Mouse (Mus musculus) hindbrain, embryonic 14.5 days (tissue): ENCODE results near the gene Ppp3cb. TPM values are rescaled to one million over a fixed set of nuclear protein-coding genes. Genes with fewer than 3 reads are reported as not detected.
A peak's percentile ranks its signal among the peaks of the same experiment; 100 is the strongest.
"Not testable (repeated sequence)": the region's sequence is repeated elsewhere in the genome, so short reads cannot be mapped to it uniquely, and the experiment has no call there.

Experiments used
- ATAC-seq: fragments of 200-750 bp; cut with Nextera tagmentation; 2 replicates; pipeline ENCODE4 v1.8.0; 2017; ENCODE audit warnings: moderate number of reproducible peaks, mild to moderate bottlenecking, moderate TSS enrichment, moderate library complexity; ENCODE audit not compliant: low FRiP score
- DNase-seq: peaks from one replicate; pipeline ENCODE4 v3.0.0-alpha.2; 2015; ENCODE audit warnings: low spot score
- H3K27ac ChIP-seq: fragments of 300-500 bp; sonication (generic); 2 replicates; pipeline ENCODE4 v1.5.1; 2014; ENCODE audit warnings: mild to moderate bottlenecking, moderate library complexity
- H3K27me3 ChIP-seq: fragments of 300-500 bp; sonication (generic); 2 replicates; pipeline ENCODE4 v1.6.1; 2014; ENCODE audit warnings: mild to moderate bottlenecking, low read length, mixed read lengths; ENCODE audit not compliant: control insufficient read depth, insufficient read depth
- H3K36me3 ChIP-seq: fragments of 300-500 bp; sonication (generic); replicated peaks from 2 replicates; pipeline ENCODE4 v1.6.1; 2014; ENCODE audit not compliant: control insufficient read depth, insufficient read depth
- H3K4me1 ChIP-seq: fragments of 300-500 bp; sonication (generic); replicated peaks from 2 replicates; pipeline ENCODE4 v1.6.1; 2014; ENCODE audit warnings: antibody characterized with exemption, low read length, mixed read lengths; ENCODE audit not compliant: control insufficient read depth, insufficient read depth
- H3K4me2 ChIP-seq: fragments of 300-500 bp; sonication (generic); replicated peaks from 2 replicates; pipeline ENCODE4 v1.6.1; 2014; ENCODE audit warnings: mild to moderate bottlenecking, moderate library complexity
- H3K4me3 ChIP-seq: fragments of 300-500 bp; sonication (generic); replicated peaks from 2 replicates; pipeline ENCODE4 v1.5.1; 2014; ENCODE audit warnings: mild to moderate bottlenecking, low read length
- H3K9ac ChIP-seq: fragments of 300-500 bp; sonication (generic); 2 replicates; pipeline ENCODE4 v1.6.1; 2014
- H3K9me3 ChIP-seq: fragments of 300-500 bp; sonication (generic); 2 replicates; pipeline ENCODE4 v1.6.1; 2016; ENCODE audit warnings: low read length; ENCODE audit not compliant: control insufficient read depth
- WGBS: fragments of 180-500 bp; shearing (Covaris S2); extraction: QIAGEN DNeasy Blood & Tissue Kit; methylation state at CpG from one replicate; pipeline ENCODE4 v1.1.7; 2014; 5-methylcytosine and 5-hydroxymethylcytosine counted together
- polyA plus RNA-seq: library from polyadenylated mRNA; unstranded; fragments of >200 nt; fragmentation: Nextera tagmentation; extraction: Ambion mirVana; gene quantifications from 2 replicates; pipeline ENCODE4 v1.2.1, GENCODE M21; 2014

Ppp3cb gene
- 121 and 123 TPM in 2 replicates for polyA plus RNA-seq

DNA sequence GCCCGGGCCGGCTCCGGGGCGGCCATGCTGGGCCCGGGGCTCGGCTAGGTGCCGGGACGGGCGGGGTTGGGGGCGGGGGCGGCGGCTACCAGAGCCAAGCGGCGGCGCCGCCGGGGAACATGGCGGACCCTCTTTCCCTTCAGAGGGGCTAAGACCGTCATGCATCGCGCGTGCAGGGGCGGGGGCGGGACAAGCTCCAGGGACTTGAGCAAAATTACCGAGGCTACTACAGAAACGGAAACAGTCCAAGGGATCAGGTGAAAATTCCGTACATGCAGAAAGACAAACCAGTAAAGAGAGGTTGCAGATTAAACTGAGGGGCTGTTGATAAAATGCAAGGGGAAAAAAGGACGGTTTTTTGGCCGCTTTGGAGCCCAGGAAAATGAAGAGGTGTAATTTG lies at the start of gene Ppp3cb:
TSS of gene Ppp3cb (minus strand) at position 159 of the 400 bp plus-strand sequence.
- ATAC-seq (peak; percentile 96), DNase-seq (peak; percentile 92)
- peaks cover 24% of the 10 kb centered on the region for H3K4me1 ChIP-seq
- H3K27me3 ChIP-seq = no peaks in the 10 kb centered on the region
- H3K9me3 ChIP-seq = no peaks in the 10 kb centered on the region
- under 1% methylated on average over 27 of the region's 29 CpGs for WGBS
- peak within 1 kb of the TSS; percentile 98 for H3K9ac ChIP-seq
- H3K4me3 ChIP-seq = peak within 1 kb of the TSS; percentile 96
- peaks cover 35% of the 10 kb centered on the region for H3K36me3 ChIP-seq
- peak within 1 kb of the TSS; percentile 92 for H3K27ac ChIP-seq
- peak within 1 kb of the TSS; percentile 76 for H3K4me2 ChIP-seq

DNA sequence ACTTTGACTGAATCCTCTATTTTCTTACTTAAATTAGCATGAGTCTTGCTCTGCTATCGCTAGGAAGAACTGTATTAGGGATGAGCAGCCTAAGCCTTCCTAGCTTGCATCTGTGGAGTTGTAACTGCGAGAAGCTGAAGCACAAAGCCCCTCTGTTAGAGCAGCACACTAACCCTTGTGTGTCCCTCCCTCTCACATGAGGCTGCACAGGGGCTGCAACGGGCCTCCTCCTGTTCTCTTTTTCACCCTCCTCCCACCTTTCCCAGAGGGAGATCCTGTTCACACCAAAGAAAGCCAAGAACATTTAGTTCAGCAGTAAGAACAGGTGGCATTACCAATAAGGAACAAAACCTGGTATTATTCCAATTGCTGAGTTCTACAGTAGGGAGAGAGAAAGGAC lies 49.4 kb upstream of the Ppp3cb start:
- DNase-seq = no peak
- H3K9ac ChIP-seq = no peak overlapping the region
- 0 out of 2 replicates have a peak overlapping the region, but pooled peaks have one; percentile 4 for H3K27ac ChIP-seq
- no peak for ATAC-seq
- H3K27me3 ChIP-seq = no peaks in the 10 kb centered on the region
- H3K4me3 ChIP-seq = no peak overlapping the region
- H3K4me1 ChIP-seq = no peaks in the 10 kb centered on the region
- H3K9me3 ChIP-seq = no peaks in the 10 kb centered on the region
- no peak overlapping the region for H3K4me2 ChIP-seq
- WGBS = 30% methylated on average over 3 of the region's 3 CpGs
- no peaks in the 10 kb centered on the region for H3K36me3 ChIP-seq

DNA sequence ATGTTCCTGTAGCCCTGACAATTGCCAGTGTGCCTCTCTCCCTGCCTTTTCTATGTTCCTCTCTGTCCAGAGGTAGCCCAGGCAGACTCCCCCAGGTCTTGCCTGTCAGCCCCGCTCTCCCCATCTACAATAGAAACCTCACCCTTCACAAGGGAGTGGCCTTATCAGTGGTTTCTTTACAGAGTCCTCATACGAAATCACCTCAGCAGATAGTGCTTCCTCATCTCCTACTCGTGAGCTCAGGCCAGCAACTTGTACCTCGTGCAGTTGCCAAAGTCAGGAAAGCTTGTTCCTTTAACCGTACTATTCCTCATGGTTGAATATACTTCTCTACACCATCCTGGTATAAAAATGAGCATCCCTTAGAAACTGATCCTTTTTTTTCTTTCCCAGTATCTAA lies 41.1 kb upstream of the Ppp3cb start:
- Histone ChIP-seq H3K27ac (no peak overlapping the region), H3K9ac (no peak overlapping the region), H3K36me3 (peaks cover 35% of the 10 kb centered on the region), H3K4me2 (no peak overlapping the region), H3K9me3 (no peaks in the 10 kb centered on the region), H3K27me3 (no peaks in the 10 kb centered on the region), H3K4me3 (no peak overlapping the region), H3K4me1 (no peaks in the 10 kb centered on the region)
- ATAC-seq (no peak), DNase-seq (no peak)
- 93% methylated on average over 5 of the region's 5 CpGs for WGBS

GRCm38 (mm10) chr14:20578822-20579407 lies 32.5 kb upstream of the Ppp3cb start:
- no peaks in the 10 kb centered on the region for H3K9me3 ChIP-seq
- H3K36me3 ChIP-seq = peaks cover 60% of the 10 kb centered on the region
- no peak for DNase-seq
- 68% methylated on average over 6 of the region's 6 CpGs for WGBS
- no peak overlapping the region for H3K27ac ChIP-seq
- H3K27me3 ChIP-seq = no peaks in the 10 kb centered on the region
- ATAC-seq = no peak
- no peaks in the 10 kb centered on the region for H3K4me1 ChIP-seq
- no peak overlapping the region for H3K4me2 ChIP-seq
- no peak overlapping the region for H3K9ac ChIP-seq
- no peak overlapping the region for H3K4me3 ChIP-seq

DNA sequence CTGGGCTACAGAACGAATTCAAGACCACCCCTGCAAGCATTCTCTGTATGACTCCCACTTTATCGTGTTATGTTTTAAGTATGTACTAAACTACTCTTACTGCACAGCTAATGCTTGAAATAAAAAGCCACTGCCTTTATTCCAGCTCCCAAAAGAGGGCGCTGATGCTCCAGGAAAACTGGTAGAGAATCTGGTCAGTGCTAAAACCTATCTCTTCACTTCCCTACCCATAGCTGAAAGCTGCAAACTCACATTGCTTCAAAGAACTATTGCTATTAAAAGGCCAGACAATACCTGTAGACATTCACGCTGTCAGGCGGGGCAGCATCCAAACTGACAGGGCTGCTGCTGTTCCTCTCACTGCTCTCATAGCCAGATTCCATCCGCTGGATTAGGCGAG lies 29.8 kb upstream of the Ppp3cb start:
- ATAC-seq = no peak
- 55% methylated on average over 7 of the region's 7 CpGs for WGBS

GRCm38 (mm10) chr14:20573196-20573595 lies 26.8 kb upstream of the Ppp3cb start:
- H3K4me1 ChIP-seq, H3K9me3 ChIP-seq, ATAC-seq, H3K27me3 ChIP-seq, H3K4me2 ChIP-seq, H3K4me3 ChIP-seq, H3K27ac ChIP-seq, H3K9ac ChIP-seq, DNase-seq: not testable (repeated sequence)
- H3K36me3 ChIP-seq = peaks cover 59% of the 10 kb centered on the region
- WGBS = 91% methylated on average over 3 of the region's 3 CpGs

More for the DNA sequence above, 29.8 kb upstream of the Ppp3cb start:
- DNase-seq = peak; percentile 80
- H3K27ac ChIP-seq = no peak overlapping the region
- no peaks in the 10 kb centered on the region for H3K4me1 ChIP-seq
- H3K4me3 ChIP-seq = no peak overlapping the region
- no peaks in the 10 kb centered on the region for H3K27me3 ChIP-seq
- H3K9ac ChIP-seq = no peak overlapping the region
- no peaks in the 10 kb centered on the region for H3K9me3 ChIP-seq
- peaks cover 50% of the 10 kb centered on the region for H3K36me3 ChIP-seq
- no peak overlapping the region for H3K4me2 ChIP-seq

DNA sequence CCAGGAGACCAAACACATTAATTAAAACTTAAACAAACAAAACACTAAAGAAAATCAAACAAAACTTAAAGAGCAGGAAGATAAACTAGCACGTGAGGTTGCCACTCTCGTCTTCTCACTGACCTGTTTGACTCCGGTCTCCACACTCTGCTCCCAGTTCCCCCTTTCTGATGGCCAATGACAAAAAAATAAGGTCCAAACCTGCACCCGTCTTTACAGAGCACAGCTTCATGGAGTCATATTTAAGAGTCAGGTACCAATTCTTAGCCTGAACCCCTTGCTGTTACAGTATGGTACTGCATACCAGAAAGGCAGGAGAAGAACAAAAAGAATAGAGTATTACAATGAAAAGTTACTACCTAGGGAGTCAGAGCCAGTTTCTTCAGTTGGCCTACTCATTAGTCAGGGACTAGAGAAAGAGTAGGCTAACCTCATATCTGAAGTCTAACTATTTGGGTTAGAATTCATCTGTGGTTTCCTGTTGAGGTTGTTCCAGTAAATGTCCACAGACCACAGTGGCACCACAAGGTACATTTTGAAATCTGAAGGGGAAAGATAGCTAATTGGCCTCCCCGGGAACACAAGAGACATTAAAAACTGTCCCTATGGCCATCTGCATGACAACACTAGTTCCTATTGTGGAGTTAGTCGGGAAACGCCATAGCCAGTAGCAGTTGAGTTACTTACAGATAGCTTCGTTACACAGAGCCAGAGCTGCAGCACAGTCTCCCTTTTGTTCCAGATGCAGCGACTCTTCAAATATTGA lies 19.1 kb upstream of the Ppp3cb start:
- Histone ChIP-seq H3K4me3 (no peak overlapping the region), H3K9me3 (no peaks in the 10 kb centered on the region), H3K4me1 (no peaks in the 10 kb centered on the region), H3K36me3 (peaks cover 84% of the 10 kb centered on the region), H3K9ac (no peak overlapping the region), H3K27ac (no peak overlapping the region), H3K4me2 (no peak overlapping the region), H3K27me3 (no peaks in the 10 kb centered on the region)
- DNase-seq = no peak
- WGBS = 81% methylated on average over 9 of the region's 9 CpGs
- no peak for ATAC-seq

DNA sequence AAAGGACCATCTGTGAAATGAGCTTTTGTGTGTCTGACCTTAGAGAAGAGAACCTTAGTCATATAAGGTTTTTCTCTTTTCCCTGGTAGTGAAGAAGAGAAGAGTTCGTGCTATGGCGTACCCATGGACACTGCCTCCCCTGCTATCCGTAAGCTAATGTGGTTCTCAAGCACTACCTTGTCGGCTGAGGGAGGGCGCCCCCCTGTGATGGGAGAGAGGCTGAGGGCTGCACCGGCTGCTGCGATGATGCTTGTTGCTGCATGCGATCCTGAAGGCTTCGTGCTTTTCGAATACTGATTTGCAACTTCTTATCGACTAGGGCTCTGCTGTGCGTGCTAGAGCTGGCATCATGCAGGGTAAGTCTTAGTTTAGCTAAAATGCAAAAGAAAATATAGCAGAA lies 18.3 kb upstream of the Ppp3cb start:
- WGBS = 75% methylated on average over 12 of the region's 12 CpGs
- DNase-seq = no peak
- peaks cover 82% of the 10 kb centered on the region for H3K36me3 ChIP-seq

DNA sequence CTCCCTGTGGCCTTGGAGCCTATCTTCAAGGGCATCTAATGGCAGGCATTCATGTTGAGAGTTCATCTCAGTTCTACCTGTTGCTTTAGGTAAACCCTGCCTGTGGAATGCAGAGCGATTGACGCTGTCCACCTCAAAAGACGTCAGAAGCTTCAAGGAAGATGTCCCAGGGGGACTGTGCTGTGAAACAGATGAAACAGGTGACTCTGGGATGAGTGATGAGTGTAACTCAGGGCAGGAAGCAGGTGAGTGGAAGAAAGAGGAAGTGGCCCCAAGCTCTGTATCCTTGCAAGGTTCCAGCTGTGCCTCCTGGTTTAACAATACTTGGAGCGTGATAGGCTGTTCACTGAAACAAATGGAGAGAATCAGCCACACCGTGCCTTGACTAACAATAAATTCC lies 15.5 kb upstream of the Ppp3cb start:
- Histone ChIP-seq H3K9me3 (no peaks in the 10 kb centered on the region), H3K4me3 (no peak overlapping the region), H3K4me2 (no peak overlapping the region), H3K27ac (no peak overlapping the region), H3K36me3 (peaks cover 76% of the 10 kb centered on the region), H3K27me3 (no peaks in the 10 kb centered on the region), H3K4me1 (no peaks in the 10 kb centered on the region), H3K9ac (no peak overlapping the region)
- no peak for DNase-seq
- ATAC-seq = no peak
- WGBS = 89% methylated on average over 5 of the region's 5 CpGs

More for the DNA sequence above, 18.3 kb upstream of the Ppp3cb start:
- Histone ChIP-seq H3K9me3 (no peaks in the 10 kb centered on the region), H3K4me3 (no peak overlapping the region), H3K9ac (no peak overlapping the region), H3K27ac (no peak overlapping the region), H3K4me1 (no peaks in the 10 kb centered on the region), H3K27me3 (no peaks in the 10 kb centered on the region), H3K4me2 (no peak overlapping the region)
- no peak for ATAC-seq
